Mouse (Mus musculus): ENCODE measurements around the gene Araf. TPM values are rescaled to one million over a fixed set of nuclear protein-coding genes. Genes with fewer than 3 reads are reported as not detected.
"Not testable (repeated sequence)": the region's sequence is repeated elsewhere in the genome, so short reads cannot be mapped to it uniquely, and the experiment has no call there.

The Araf gene
- polyA plus RNA-seq, 1 experiment from 2014 or later: 196 TPM

GRCm38 (mm10) chrX:20793230-20793629 is 4.4 kb upstream of the Araf start:
- Histone ChIP-seq H3K4me3 (ENCODE audit: low read depth, low read length) (no peak overlapping the region), H3K9ac (ENCODE audit: low read length) (no peak overlapping the region), H3K27ac (ENCODE audit: low read depth, low read length) (no peak overlapping the region), H3K27me3 (replicated peaks; ENCODE audit: control insufficient read depth, insufficient read depth, low read length) (no peaks in the 10 kb centered on the region), H3K9me3 (replicated peaks; ENCODE audit: control insufficient read depth, low read length) (no peaks in the 10 kb centered on the region), H3K4me2 (ENCODE audit: low read length) (no peak overlapping the region), H3K4me1 (ENCODE audit: control insufficient read depth, insufficient read depth, low read length) (no peaks in the 10 kb centered on the region), H3K36me3 (ENCODE audit: control insufficient read depth, insufficient read depth, low read length) (no peaks in the 10 kb centered on the region)
- no peak for ATAC-seq
- DNase-seq (ENCODE audit: low spot score): peak; percentile 6
- WGBS: 61% methylated on average over 7 of the region's 7 CpGs

- H3K36me3 ChIP-seq (ENCODE audit: control insufficient read depth, insufficient read depth, low read length): no peaks in the 10 kb centered on the region
- no peak overlapping the region for H3K4me3 ChIP-seq (ENCODE audit: low read depth, low read length)
- H3K9ac ChIP-seq (ENCODE audit: low read length): no peak overlapping the region
- ATAC-seq: no peak
- 37% methylated on average over 5 of the region's 5 CpGs for WGBS
- DNase-seq (ENCODE audit: low spot score): no peak
- H3K4me2 ChIP-seq (ENCODE audit: low read length): no peak overlapping the region
- no peaks in the 10 kb centered on the region for H3K27me3 ChIP-seq (replicated peaks; ENCODE audit: control insufficient read depth, insufficient read depth, low read length)
- no peaks in the 10 kb centered on the region for H3K9me3 ChIP-seq (replicated peaks; ENCODE audit: control insufficient read depth, low read length)
- H3K4me1 ChIP-seq (ENCODE audit: control insufficient read depth, insufficient read depth, low read length): no peaks in the 10 kb centered on the region
- no peak overlapping the region for H3K27ac ChIP-seq (ENCODE audit: low read depth, low read length)
These were observed 3.4 kb upstream of the Araf start for GRCm38 (mm10) chrX:20794229-20794628.

GRCm38 (mm10) chrX:20798141-20798796 is 655 bp downstream of the Araf start:
- Histone ChIP-seq H3K27ac (ENCODE audit: low read depth, low read length) (peak overlapping the region; percentile 94), H3K4me3 (ENCODE audit: low read depth, low read length) (peak overlapping the region; percentile 40), H3K4me2 (ENCODE audit: low read length) (peak overlapping the region; percentile 52), H3K4me1 (ENCODE audit: control insufficient read depth, insufficient read depth, low read length) (no peaks in the 10 kb centered on the region), H3K27me3 (replicated peaks; ENCODE audit: control insufficient read depth, insufficient read depth, low read length) (no peaks in the 10 kb centered on the region), H3K36me3 (ENCODE audit: control insufficient read depth, insufficient read depth, low read length) (no peaks in the 10 kb centered on the region), H3K9me3 (replicated peaks; ENCODE audit: control insufficient read depth, low read length) (no peaks in the 10 kb centered on the region), H3K9ac (ENCODE audit: low read length) (peak overlapping the region; percentile 73)
- DNase-seq (ENCODE audit: low spot score) (peak; percentile 95), ATAC-seq (peak; percentile 99)
- WGBS: 29% methylated on average over 19 of the region's 21 CpGs

- no peaks in the 10 kb centered on the region for H3K4me1 ChIP-seq (ENCODE audit: control insufficient read depth, insufficient read depth, low read length)
- H3K9ac ChIP-seq (ENCODE audit: low read length): peak overlapping the region; percentile 73
- H3K27ac ChIP-seq (ENCODE audit: low read depth, low read length): peak overlapping the region; percentile 94
- peak overlapping the region; percentile 52 for H3K4me2 ChIP-seq (ENCODE audit: low read length)
- H3K4me3 ChIP-seq (ENCODE audit: low read depth, low read length): peak overlapping the region; percentile 40
- no peak for ATAC-seq
- no peaks in the 10 kb centered on the region for H3K27me3 ChIP-seq (replicated peaks; ENCODE audit: control insufficient read depth, insufficient read depth, low read length)
- 52% methylated on average over 7 of the region's 7 CpGs for WGBS
- H3K9me3 ChIP-seq (replicated peaks; ENCODE audit: control insufficient read depth, low read length): no peaks in the 10 kb centered on the region
- H3K36me3 ChIP-seq (ENCODE audit: control insufficient read depth, insufficient read depth, low read length): no peaks in the 10 kb centered on the region
- DNase-seq (ENCODE audit: low spot score): no peak
These were observed 1.2 kb downstream of the Araf start for GRCm38 (mm10) chrX:20798797-20799147.

GRCm38 (mm10) chrX:20801456-20801855 is 3.8 kb downstream of the Araf start:
- Histone ChIP-seq H3K9ac (ENCODE audit: low read length) (no peak overlapping the region), H3K36me3 (ENCODE audit: control insufficient read depth, insufficient read depth, low read length) (no peaks in the 10 kb centered on the region), H3K27ac (ENCODE audit: low read depth, low read length) (no peak overlapping the region), H3K4me2 (ENCODE audit: low read length) (no peak overlapping the region), H3K27me3 (replicated peaks; ENCODE audit: control insufficient read depth, insufficient read depth, low read length) (no peaks in the 10 kb centered on the region), H3K4me3 (ENCODE audit: low read depth, low read length) (no peak overlapping the region), H3K4me1 (ENCODE audit: control insufficient read depth, insufficient read depth, low read length) (no peaks in the 10 kb centered on the region), H3K9me3 (replicated peaks; ENCODE audit: control insufficient read depth, low read length) (no peaks in the 10 kb centered on the region)
- WGBS: 78% methylated on average over 2 of the region's 2 CpGs
- DNase-seq (ENCODE audit: low spot score): no peak
- ATAC-seq: no peak

- WGBS: 39% methylated on average over 1 of the region's 1 CpGs
- H3K9me3 ChIP-seq (replicated peaks; ENCODE audit: control insufficient read depth, low read length); H3K4me1 ChIP-seq (ENCODE audit: control insufficient read depth, insufficient read depth, low read length); H3K36me3 ChIP-seq (ENCODE audit: control insufficient read depth, insufficient read depth, low read length); H3K27me3 ChIP-seq (replicated peaks; ENCODE audit: control insufficient read depth, insufficient read depth, low read length); H3K27ac ChIP-seq (ENCODE audit: low read depth, low read length); H3K4me3 ChIP-seq (ENCODE audit: low read depth, low read length); ATAC-seq; H3K9ac ChIP-seq (ENCODE audit: low read length); H3K4me2 ChIP-seq (ENCODE audit: low read length): not testable (repeated sequence)
- DNase-seq (ENCODE audit: low spot score): peak; percentile 22
These were observed 6.7 kb downstream of the Araf start for GRCm38 (mm10) chrX:20804301-20804700.

- no peak overlapping the region for H3K9ac ChIP-seq (ENCODE audit: low read length)
- H3K4me2 ChIP-seq (ENCODE audit: low read length): no peak overlapping the region
- H3K36me3 ChIP-seq (ENCODE audit: control insufficient read depth, insufficient read depth, low read length): no peaks in the 10 kb centered on the region
- no peaks in the 10 kb centered on the region for H3K9me3 ChIP-seq (replicated peaks; ENCODE audit: control insufficient read depth, low read length)
- ATAC-seq (no peak), DNase-seq (ENCODE audit: low spot score) (no peak)
- H3K4me3 ChIP-seq (ENCODE audit: low read depth, low read length): no peak overlapping the region
- no peak overlapping the region for H3K27ac ChIP-seq (ENCODE audit: low read depth, low read length)
- no peaks in the 10 kb centered on the region for H3K4me1 ChIP-seq (ENCODE audit: control insufficient read depth, insufficient read depth, low read length)
- WGBS: 69% methylated on average over 1 of the region's 1 CpGs
- H3K27me3 ChIP-seq (replicated peaks; ENCODE audit: control insufficient read depth, insufficient read depth, low read length): no peaks in the 10 kb centered on the region
These were observed 8.7 kb downstream of the Araf start for GRCm38 (mm10) chrX:20806295-20806694.

GRCm38 (mm10) chrX:20816974-20817373 is 19.4 kb downstream of the Araf start:
- Histone ChIP-seq H3K4me2 (ENCODE audit: low read length) (no peak overlapping the region), H3K4me3 (ENCODE audit: low read depth, low read length) (no peak overlapping the region), H3K9me3 (replicated peaks; ENCODE audit: control insufficient read depth, low read length) (no peaks in the 10 kb centered on the region), H3K27ac (ENCODE audit: low read depth, low read length) (no peak overlapping the region), H3K9ac (ENCODE audit: low read length) (no peak overlapping the region), H3K4me1 (ENCODE audit: control insufficient read depth, insufficient read depth, low read length) (no peaks in the 10 kb centered on the region), H3K36me3 (ENCODE audit: control insufficient read depth, insufficient read depth, low read length) (no peaks in the 10 kb centered on the region), H3K27me3 (replicated peaks; ENCODE audit: control insufficient read depth, insufficient read depth, low read length) (no peaks in the 10 kb centered on the region)
- DNase-seq (ENCODE audit: low spot score): no peak
- no peak for ATAC-seq
- WGBS: 75% methylated on average over 6 of the region's 6 CpGs

- no peaks in the 10 kb centered on the region for H3K4me1 ChIP-seq (ENCODE audit: control insufficient read depth, insufficient read depth, low read length)
- peak overlapping the region; percentile 48; the same call in 1 of the 2 replicates for H3K27ac ChIP-seq (ENCODE audit: low read depth, low read length)
- H3K9me3 ChIP-seq (replicated peaks; ENCODE audit: control insufficient read depth, low read length): no peaks in the 10 kb centered on the region
- no peaks in the 10 kb centered on the region for H3K36me3 ChIP-seq (ENCODE audit: control insufficient read depth, insufficient read depth, low read length)
- peak overlapping the region; percentile 47 for H3K4me2 ChIP-seq (ENCODE audit: low read length)
- no peaks in the 10 kb centered on the region for H3K27me3 ChIP-seq (replicated peaks; ENCODE audit: control insufficient read depth, insufficient read depth, low read length)
- ATAC-seq (peak; percentile 94), DNase-seq (ENCODE audit: low spot score) (peak; percentile 76)
- H3K9ac ChIP-seq (ENCODE audit: low read length): peak overlapping the region; percentile 3; the same call in 1 of the 2 replicates
- 37% methylated on average over 19 of the region's 19 CpGs for WGBS
- H3K4me3 ChIP-seq (ENCODE audit: low read depth, low read length): peak overlapping the region; percentile 11
These were observed 21.6 kb downstream of the Araf start for GRCm38 (mm10) chrX:20819204-20819628.
